Mouse (Mus musculus): Measurements from ENCODE around the gene Sergef. TPM values are rescaled to one million over a fixed set of nuclear protein-coding genes. Genes with fewer than 3 reads are reported as not detected.
"Not testable (repeated sequence)": the region's sequence is repeated elsewhere in the genome, so short reads cannot be mapped to it uniquely, and the experiment has no call there.

The Sergef gene
- polyA plus RNA-seq, 1 experiment from 2014 or later, result 34.5 TPM

- ATAC-seq (ENCODE audit: low FRiP score), result no peak
- no peak overlapping the region for H3K4me3 ChIP-seq
- H3K27ac ChIP-seq, result no peak overlapping the region
- peaks cover 13% of the 10 kb centered on the region; the same call in 1 of the 2 replicates for H3K4me1 ChIP-seq (replicated peaks)
- no peaks in the 10 kb centered on the region for H3K27me3 ChIP-seq
- H3K9me3 ChIP-seq, result no peaks in the 10 kb centered on the region
- 89% methylated on average over 12 of the region's 12 CpGs for WGBS
- peaks cover 27% of the 10 kb centered on the region for H3K36me3 ChIP-seq
- no peak overlapping the region for H3K9ac ChIP-seq
- no peak overlapping the region for H3K4me2 ChIP-seq
These were observed 50.4 kb downstream of the Sergef start for GRCm38 (mm10) chr7:46589181-46589580.

- 75% methylated on average over 7 of the region's 7 CpGs for WGBS
- H3K27ac ChIP-seq, result no peak overlapping the region
These were observed 51.6 kb downstream of the Sergef start for GRCm38 (mm10) chr7:46588005-46588404.

DNA sequence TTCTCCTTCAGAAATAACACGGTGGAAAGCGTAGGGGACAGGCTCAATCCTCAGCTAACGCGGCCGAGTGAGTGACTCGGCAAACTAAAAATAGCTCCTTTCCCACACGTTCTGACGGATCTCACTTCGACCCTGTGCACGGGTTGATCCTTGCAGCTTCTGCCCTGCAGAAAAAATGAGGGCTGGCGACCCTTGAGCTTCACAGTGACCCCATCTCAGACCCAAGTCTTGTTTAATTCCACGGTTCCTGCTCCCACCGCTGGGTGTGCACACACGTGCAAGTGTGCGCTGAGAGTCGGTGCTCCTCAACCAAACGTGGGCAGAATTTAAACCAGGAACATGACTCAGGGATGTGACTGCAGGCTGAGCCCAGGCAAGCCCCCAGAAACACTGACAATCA, 52.1 kb downstream of the Sergef start:
- no peak overlapping the region for H3K4me3 ChIP-seq
- no peaks in the 10 kb centered on the region for H3K27me3 ChIP-seq
- ATAC-seq (ENCODE audit: low FRiP score), result no peak
- peaks cover 27% of the 10 kb centered on the region for H3K36me3 ChIP-seq
- no peak overlapping the region for H3K9ac ChIP-seq
- no peak overlapping the region for H3K27ac ChIP-seq
- peaks cover 13% of the 10 kb centered on the region; the same call in 1 of the 2 replicates for H3K4me1 ChIP-seq (replicated peaks)
- no peak overlapping the region for H3K4me2 ChIP-seq
- 71% methylated on average over 17 of the region's 17 CpGs for WGBS
- no peaks in the 10 kb centered on the region for H3K9me3 ChIP-seq

More at GRCm38 (mm10) chr7:46588005-46588404, 51.6 kb downstream of the Sergef start:
- no peak overlapping the region for H3K4me3 ChIP-seq
- no peak for ATAC-seq (ENCODE audit: low FRiP score)
- H3K9ac ChIP-seq, result no peak overlapping the region
- no peaks in the 10 kb centered on the region for H3K9me3 ChIP-seq
- no peaks in the 10 kb centered on the region for H3K27me3 ChIP-seq
- H3K4me1 ChIP-seq (replicated peaks), result peaks cover 13% of the 10 kb centered on the region; the same call in 1 of the 2 replicates
- H3K4me2 ChIP-seq, result no peak overlapping the region
- H3K36me3 ChIP-seq, result peaks cover 27% of the 10 kb centered on the region

GRCm38 (mm10) chr7:46586621-46587216, 52.9 kb downstream of the Sergef start:
- Histone ChIP-seq H3K27me3 (no peaks in the 10 kb centered on the region), H3K9me3 (no peaks in the 10 kb centered on the region), H3K4me2 (no peak overlapping the region), H3K4me1 (replicated peaks) (peaks cover 13% of the 10 kb centered on the region; the same call in 1 of the 2 replicates), H3K36me3 (peaks cover 27% of the 10 kb centered on the region), H3K4me3 (no peak overlapping the region), H3K9ac (no peak overlapping the region), H3K27ac (no peak overlapping the region)
- no peak for ATAC-seq (ENCODE audit: low FRiP score)
- WGBS, result 84% methylated on average over 10 of the region's 10 CpGs

- no peak overlapping the region for H3K9ac ChIP-seq
- no peak overlapping the region for H3K4me3 ChIP-seq
- WGBS, result 97% methylated on average over 6 of the region's 6 CpGs
- no peak overlapping the region for H3K4me2 ChIP-seq
- no peaks in the 10 kb centered on the region for H3K9me3 ChIP-seq
- peaks cover 10% of the 10 kb centered on the region; the same call in 1 of the 2 replicates for H3K4me1 ChIP-seq (replicated peaks)
- H3K27me3 ChIP-seq, result no peaks in the 10 kb centered on the region
- no peak for ATAC-seq (ENCODE audit: low FRiP score)
- H3K36me3 ChIP-seq, result peaks cover 13% of the 10 kb centered on the region; the same call in 1 of the 2 replicates
- H3K27ac ChIP-seq, result no peak overlapping the region
These were observed 56.9 kb downstream of the Sergef start for GRCm38 (mm10) chr7:46582750-46583149.

GRCm38 (mm10) chr7:46581358-46581930, 58.2 kb downstream of the Sergef start:
- Histone ChIP-seq H3K4me3 (no peak overlapping the region), H3K27me3 (no peaks in the 10 kb centered on the region), H3K9me3 (no peaks in the 10 kb centered on the region), H3K9ac (no peak overlapping the region), H3K36me3 (peaks cover 11% of the 10 kb centered on the region; the same call in 1 of the 2 replicates), H3K27ac (no peak overlapping the region), H3K4me1 (replicated peaks) (peaks cover 7% of the 10 kb centered on the region; the same call in 1 of the 2 replicates), H3K4me2 (no peak overlapping the region)
- 83% methylated on average over 8 of the region's 8 CpGs for WGBS
- no peak for ATAC-seq (ENCODE audit: low FRiP score)

DNA sequence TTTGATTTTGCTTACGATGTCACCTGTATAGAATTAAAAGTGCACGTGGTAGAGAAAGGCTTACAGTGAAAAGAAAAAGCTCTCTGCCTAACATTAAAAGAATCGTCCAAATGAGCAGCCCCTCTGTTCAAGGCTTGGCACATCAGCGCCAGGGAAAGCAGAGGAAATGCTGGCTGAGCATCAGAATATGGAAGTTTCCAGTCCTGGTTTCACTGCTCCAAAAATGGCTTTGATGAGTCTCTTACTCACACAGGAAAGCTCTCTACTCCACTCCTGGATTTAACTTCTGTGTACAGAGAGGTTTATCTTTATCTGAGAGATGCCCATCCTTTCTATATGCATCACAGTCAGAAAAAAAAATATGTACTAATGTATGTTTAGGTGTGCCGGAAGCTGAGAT, 61.5 kb downstream of the Sergef start:
- no peaks in the 10 kb centered on the region for H3K9me3 ChIP-seq
- peaks cover 10% of the 10 kb centered on the region for H3K4me1 ChIP-seq (replicated peaks)
- H3K36me3 ChIP-seq, result peaks cover 8% of the 10 kb centered on the region
- H3K4me2 ChIP-seq, result no peak overlapping the region
- WGBS, result 89% methylated on average over 5 of the region's 5 CpGs
- H3K4me3 ChIP-seq, result no peak overlapping the region
- no peaks in the 10 kb centered on the region for H3K27me3 ChIP-seq
- no peak for ATAC-seq (ENCODE audit: low FRiP score)
- no peak overlapping the region for H3K9ac ChIP-seq
- H3K27ac ChIP-seq, result no peak overlapping the region

GRCm38 (mm10) chr7:46575897-46576296, 63.7 kb downstream of the Sergef start:
- Histone ChIP-seq H3K4me1 (replicated peaks) (peaks cover 16% of the 10 kb centered on the region), H3K27me3 (no peaks in the 10 kb centered on the region), H3K4me2 (no peak overlapping the region), H3K4me3 (no peak overlapping the region), H3K36me3 (peaks cover 4% of the 10 kb centered on the region), H3K9ac (no peak overlapping the region), H3K9me3 (no peaks in the 10 kb centered on the region), H3K27ac (no peak overlapping the region)
- no peak for ATAC-seq (ENCODE audit: low FRiP score)
- whole genome bisulfite sequencing, result 79% methylated on average over 2 of the region's 2 CpGs

DNA sequence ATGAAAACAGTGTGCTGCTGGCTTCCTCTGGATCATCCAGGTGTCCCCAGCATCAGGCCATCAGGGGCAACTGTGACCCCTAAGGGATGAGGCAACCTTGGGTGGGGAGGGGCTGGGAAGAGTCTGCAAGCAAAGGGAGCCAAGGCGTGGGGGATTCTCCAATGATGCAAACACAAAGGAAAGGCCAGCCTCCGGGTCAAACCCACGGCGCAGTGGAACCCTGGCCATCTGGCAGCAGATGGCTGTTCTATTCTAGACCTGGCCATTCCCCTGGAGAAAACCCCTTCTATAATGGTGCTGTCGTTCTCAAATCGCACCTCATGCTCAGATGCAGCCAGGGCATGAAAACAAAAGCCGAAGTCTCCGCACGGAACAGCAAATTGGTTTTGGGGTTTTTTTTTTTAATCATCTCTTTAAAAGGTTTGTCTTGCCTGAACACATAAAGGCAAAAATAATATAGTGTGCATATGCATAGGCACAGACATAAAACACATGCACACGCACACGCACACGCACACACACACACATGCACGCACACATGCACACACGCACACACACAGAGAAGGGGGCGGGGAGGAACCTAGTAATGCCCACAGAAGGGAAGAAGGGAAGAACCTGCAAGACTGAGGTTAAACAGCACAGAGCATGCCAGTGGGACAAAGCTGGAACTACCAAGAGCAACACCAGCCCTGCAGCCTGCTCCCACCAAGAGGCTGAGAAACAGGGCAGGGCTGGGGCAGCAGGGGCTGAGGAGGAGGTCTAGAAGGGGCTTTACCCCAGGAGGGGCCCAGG, 66.6 kb downstream of the Sergef start:
- Histone ChIP-seq H3K4me1 (replicated peaks) (peaks cover 16% of the 10 kb centered on the region), H3K9ac (peak overlapping the region; percentile 19; the same call in 1 of the 2 replicates), H3K27ac (peak overlapping the region; percentile 80), H3K36me3 (peaks cover 8% of the 10 kb centered on the region; the same call in 1 of the 2 replicates), H3K4me2 (no peak overlapping the region), H3K4me3 (no peak overlapping the region), H3K27me3 (no peaks in the 10 kb centered on the region), H3K9me3 (no peaks in the 10 kb centered on the region)
- peak; percentile 52 for ATAC-seq (ENCODE audit: low FRiP score)
- 55% methylated on average over 15 of the region's 15 CpGs for WGBS

DNA sequence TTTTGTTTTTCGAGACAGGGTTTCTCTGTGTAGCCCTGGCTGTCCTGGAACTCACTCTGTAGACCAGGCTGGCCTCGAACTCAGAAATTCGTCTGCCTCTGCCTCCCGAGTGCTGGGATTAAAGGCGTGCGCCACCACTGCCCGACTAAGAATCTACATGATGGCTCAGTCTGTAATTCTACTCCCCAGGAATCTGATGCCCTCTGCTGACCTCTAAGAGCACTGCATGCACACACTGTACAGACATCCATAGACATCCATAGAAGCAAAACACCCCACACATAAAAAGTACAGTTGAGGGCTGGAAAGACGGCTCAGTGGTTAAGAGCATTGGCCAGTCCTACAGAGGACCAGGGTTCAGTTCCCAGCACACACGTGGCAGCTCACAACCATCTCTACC, 70.1 kb downstream of the Sergef start:
- H3K4me2 ChIP-seq; H3K9ac ChIP-seq; H3K27ac ChIP-seq; H3K4me3 ChIP-seq; ATAC-seq (ENCODE audit: low FRiP score); H3K27me3 ChIP-seq: not testable (repeated sequence)
- H3K4me1 ChIP-seq (replicated peaks), result peaks cover 16% of the 10 kb centered on the region
- peaks cover 16% of the 10 kb centered on the region; the same call in 1 of the 2 replicates for H3K9me3 ChIP-seq
- WGBS, result 72% methylated on average over 9 of the region's 9 CpGs
- peaks cover 33% of the 10 kb centered on the region for H3K36me3 ChIP-seq

DNA sequence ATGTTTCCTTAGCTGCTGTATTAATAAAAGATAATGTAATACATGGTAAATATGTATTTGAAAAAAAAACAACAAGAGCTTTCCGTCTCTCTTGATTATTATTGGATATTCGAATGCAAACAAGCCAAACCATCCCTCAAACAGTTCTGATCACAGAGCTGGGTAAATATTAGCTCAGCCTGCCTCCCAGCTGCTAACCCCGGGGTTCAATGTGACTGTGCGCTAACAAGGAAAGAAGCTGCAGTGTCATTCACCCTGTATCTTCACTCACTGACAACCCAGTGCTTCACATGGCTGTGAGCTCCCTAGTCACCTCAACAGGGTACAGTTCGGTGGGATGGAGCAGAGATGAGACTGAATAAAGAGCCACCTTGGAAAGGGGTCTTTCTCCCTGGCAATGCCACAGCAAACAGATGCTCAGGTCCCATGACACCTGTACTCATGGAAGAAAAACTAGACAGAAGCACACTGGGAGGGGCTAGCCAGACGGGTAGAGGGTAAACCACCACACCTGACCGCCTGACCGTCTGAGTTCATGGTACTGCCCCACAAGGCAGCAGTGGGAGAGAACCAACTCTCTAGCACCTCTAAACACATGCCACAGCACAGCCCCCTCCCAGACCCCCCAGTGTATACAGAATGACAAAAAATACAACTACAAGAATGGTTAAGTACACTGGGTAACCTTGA, 73.1 kb downstream of the Sergef start:
- Histone ChIP-seq H3K9ac (no peak overlapping the region), H3K9me3 (peaks cover 16% of the 10 kb centered on the region; the same call in 1 of the 2 replicates), H3K27ac (no peak overlapping the region), H3K4me1 (replicated peaks) (no peaks in the 10 kb centered on the region), H3K4me2 (no peak overlapping the region), H3K27me3 (no peaks in the 10 kb centered on the region), H3K4me3 (no peak overlapping the region), H3K36me3 (peaks cover 33% of the 10 kb centered on the region)
- 88% methylated on average over 8 of the region's 8 CpGs for WGBS
- ATAC-seq (ENCODE audit: low FRiP score), result no peak

- Histone ChIP-seq H3K9me3 (peaks cover 16% of the 10 kb centered on the region; the same call in 1 of the 2 replicates), H3K27ac (no peak overlapping the region), H3K36me3 (peaks cover 33% of the 10 kb centered on the region), H3K4me3 (no peak overlapping the region), H3K9ac (no peak overlapping the region), H3K4me2 (no peak overlapping the region), H3K4me1 (replicated peaks) (no peaks in the 10 kb centered on the region), H3K27me3 (no peaks in the 10 kb centered on the region)
- no peak for ATAC-seq (ENCODE audit: low FRiP score)
- 98% methylated on average over 7 of the region's 7 CpGs for WGBS
These were observed 74.2 kb downstream of the Sergef start for GRCm38 (mm10) chr7:46565374-46565773.

Measured in hindbrain, embryonic 13.5 days (tissue).